Mouse (Mus musculus) spleen, adult 2 months (tissue): Measurements from ENCODE around the gene Anp32e.
"Not testable (repeated sequence)": the region's sequence is repeated elsewhere in the genome, so short reads cannot be mapped to it uniquely, and the experiment has no call there.

Experiments used
- CTCF ChIP-seq: fragments of 200-500 bp; IDR thresholded peaks from 2 replicates; pipeline ENCODE4 v1.5.1; 2011; ENCODE audit warnings: mild to moderate bottlenecking, inconsistent platforms; ENCODE audit not compliant: insufficient read depth, insufficient read length, insufficient replicate concordance; ENCODE audit errors: extremely low read depth
- POLR2A ChIP-seq: fragments of 200-500 bp; IDR thresholded peaks from 2 replicates; pipeline ENCODE4 v1.6.1; 2011; ENCODE audit warnings: low read depth, low read length, inconsistent platforms

GRCm38 (mm10) chr3:95895501-95895900 is 33.5 kb upstream of the Anp32e start:
- TF ChIP-seq CTCF, POLR2A: not testable (repeated sequence)
